Mouse (Mus musculus): ENCODE measurements around the gene Tent5b. TPM values are rescaled to one million over a fixed set of nuclear protein-coding genes. Genes with fewer than 3 reads are reported as not detected.

Tent5b gene
- polyA plus RNA-seq, 1 experiment from 2014 or later, result 0.76 TPM

DNA sequence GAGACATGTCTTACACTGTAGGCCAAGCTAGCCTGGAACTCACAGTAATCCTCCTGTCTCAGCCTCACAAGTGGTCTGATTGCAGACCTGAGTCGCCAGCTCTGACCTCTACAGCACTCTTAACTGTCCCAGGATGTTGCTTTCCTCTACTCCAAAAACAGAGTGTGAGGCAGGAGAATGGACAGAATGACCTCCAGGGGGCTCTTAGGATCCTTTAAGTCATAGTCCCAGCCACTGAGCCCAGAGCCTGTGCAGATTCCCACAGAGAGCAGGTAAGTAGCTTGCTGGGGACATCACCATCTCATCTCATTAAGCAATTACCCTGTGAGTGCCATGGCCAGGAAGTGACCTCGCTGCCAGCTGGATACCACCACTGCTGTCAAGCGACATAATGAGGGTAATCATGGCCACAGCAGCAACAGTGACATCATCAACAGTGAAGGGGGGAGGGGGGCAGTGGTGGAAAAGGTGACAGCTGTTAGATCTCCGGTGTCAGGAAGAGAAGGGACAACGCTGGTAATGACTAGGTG, 19.1 kb upstream of the Tent5b start:
- 62% methylated on average over 5 of the region's 5 CpGs for WGBS
- no peak for ATAC-seq (replicated peaks; ENCODE audit: low FRiP score)
- Histone ChIP-seq H3K36me3 (ENCODE audit: control insufficient read depth, insufficient read depth, low read length) (no peaks in the 10 kb centered on the region), H3K27me3 (ENCODE audit: control insufficient read depth, insufficient read depth, low read length) (no peaks in the 10 kb centered on the region), H3K27ac (ENCODE audit: low read depth, low read length) (no peak overlapping the region), H3K4me2 (ENCODE audit: low read depth, low read length, severe bottlenecking) (no peak overlapping the region), H3K4me3 (ENCODE audit: low read depth, low read length) (no peak overlapping the region), H3K9ac (ENCODE audit: low read length) (no peak overlapping the region), H3K9me3 (ENCODE audit: control insufficient read depth, low read length) (no peaks in the 10 kb centered on the region), H3K4me1 (replicated peaks; ENCODE audit: control insufficient read depth, insufficient read depth, low read length) (no peaks in the 10 kb centered on the region)
- no peak for DNase-seq (ENCODE audit: low spot score)

DNA sequence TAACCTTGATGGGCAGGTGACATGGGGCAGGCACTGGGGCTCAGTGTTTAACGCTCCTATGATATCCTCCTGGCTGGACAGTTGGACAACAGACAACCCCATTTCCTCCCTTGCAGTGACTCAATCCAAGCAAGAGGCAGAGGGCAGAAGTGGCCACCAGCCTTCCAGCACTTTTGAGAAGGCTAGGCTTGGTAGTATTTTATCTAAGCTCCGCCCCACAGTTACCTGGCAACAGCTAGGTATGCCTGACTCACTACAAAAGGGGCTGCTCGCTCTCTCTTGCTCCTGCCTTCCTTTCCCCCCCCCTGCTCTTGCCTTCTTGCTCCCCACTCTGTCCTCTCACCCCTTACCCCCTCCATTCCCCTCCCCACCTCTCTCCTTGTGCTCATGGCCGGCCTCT, 18.6 kb upstream of the Tent5b start:
- Histone ChIP-seq H3K36me3 (ENCODE audit: control insufficient read depth, insufficient read depth, low read length) (no peaks in the 10 kb centered on the region), H3K4me2 (ENCODE audit: low read depth, low read length, severe bottlenecking) (no peak overlapping the region), H3K4me1 (replicated peaks; ENCODE audit: control insufficient read depth, insufficient read depth, low read length) (no peaks in the 10 kb centered on the region), H3K9me3 (ENCODE audit: control insufficient read depth, low read length) (no peaks in the 10 kb centered on the region), H3K9ac (ENCODE audit: low read length) (no peak overlapping the region), H3K4me3 (ENCODE audit: low read depth, low read length) (no peak overlapping the region), H3K27ac (ENCODE audit: low read depth, low read length) (no peak overlapping the region), H3K27me3 (ENCODE audit: control insufficient read depth, insufficient read depth, low read length) (no peaks in the 10 kb centered on the region)
- DNase-seq (ENCODE audit: low spot score) (no peak), ATAC-seq (replicated peaks; ENCODE audit: low FRiP score) (no peak)
- WGBS, result 74% methylated on average over 4 of the region's 4 CpGs

DNA sequence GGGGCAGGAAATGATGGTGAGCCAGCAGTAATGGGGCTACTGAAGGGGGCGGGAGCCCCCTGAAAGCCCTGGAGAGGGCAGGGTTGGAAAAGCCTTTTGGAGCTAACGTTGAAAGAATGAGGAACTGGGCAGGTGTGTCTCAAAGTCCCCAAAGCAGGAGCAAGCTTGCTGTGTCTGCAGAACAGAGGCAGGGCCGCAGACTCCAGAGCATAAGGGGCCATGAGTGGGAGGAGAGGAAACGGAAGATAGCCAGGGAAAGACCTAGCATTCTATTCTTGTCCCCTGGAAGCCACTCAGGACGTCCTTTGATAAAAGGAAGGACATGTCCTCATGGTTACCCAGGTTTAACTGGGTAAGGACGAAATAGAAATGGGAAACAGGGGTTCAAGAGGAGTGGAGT, 16.7 kb upstream of the Tent5b start:
- Histone ChIP-seq H3K4me2 (ENCODE audit: low read depth, low read length, severe bottlenecking) (no peak overlapping the region), H3K9ac (ENCODE audit: low read length) (no peak overlapping the region), H3K36me3 (ENCODE audit: control insufficient read depth, insufficient read depth, low read length) (no peaks in the 10 kb centered on the region), H3K4me3 (ENCODE audit: low read depth, low read length) (no peak overlapping the region), H3K27ac (ENCODE audit: low read depth, low read length) (no peak overlapping the region), H3K27me3 (ENCODE audit: control insufficient read depth, insufficient read depth, low read length) (no peaks in the 10 kb centered on the region), H3K4me1 (replicated peaks; ENCODE audit: control insufficient read depth, insufficient read depth, low read length) (peaks cover 2% of the 10 kb centered on the region; the same call in 1 of the 2 replicates), H3K9me3 (ENCODE audit: control insufficient read depth, low read length) (no peaks in the 10 kb centered on the region)
- DNase-seq (ENCODE audit: low spot score), result no peak
- 65% methylated on average over 6 of the region's 6 CpGs for WGBS
- ATAC-seq (replicated peaks; ENCODE audit: low FRiP score), result no peak

DNA sequence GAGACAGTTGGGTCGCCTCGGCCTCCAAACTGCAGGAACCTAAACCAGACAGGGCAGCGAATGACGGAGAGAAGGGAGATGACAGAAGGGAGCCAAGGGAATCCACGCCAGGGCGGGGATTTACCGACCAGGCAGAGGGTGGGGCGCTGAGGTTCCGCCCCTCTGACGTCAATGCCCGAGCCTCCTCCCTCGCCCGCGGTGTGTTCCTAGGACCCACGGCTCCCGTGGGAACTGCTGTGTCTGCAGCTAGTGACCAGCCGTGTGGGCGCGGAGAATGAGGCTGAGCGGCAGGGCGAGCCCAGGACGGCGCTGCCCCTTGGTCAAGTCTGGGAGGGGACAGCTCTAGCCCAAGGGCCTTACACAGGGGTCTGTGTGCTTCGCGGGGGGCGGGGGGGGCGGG, 11.9 kb upstream of the Tent5b start:
- DNase-seq (ENCODE audit: low spot score), result peak; percentile 82
- Histone ChIP-seq H3K36me3 (ENCODE audit: control insufficient read depth, insufficient read depth, low read length) (no peaks in the 10 kb centered on the region), H3K4me3 (ENCODE audit: low read depth, low read length) (peak overlapping the region; percentile 49), H3K27me3 (ENCODE audit: control insufficient read depth, insufficient read depth, low read length) (peaks cover 12% of the 10 kb centered on the region; the same call in 1 of the 2 replicates), H3K9ac (ENCODE audit: low read length) (peak overlapping the region; percentile 57), H3K9me3 (ENCODE audit: control insufficient read depth, low read length) (peaks cover 5% of the 10 kb centered on the region; the same call in 1 of the 2 replicates), H3K4me1 (replicated peaks; ENCODE audit: control insufficient read depth, insufficient read depth, low read length) (peaks cover 6% of the 10 kb centered on the region; the same call in 1 of the 2 replicates), H3K4me2 (ENCODE audit: low read depth, low read length, severe bottlenecking) (peak overlapping the region; percentile 87), H3K27ac (ENCODE audit: low read depth, low read length) (no peak overlapping the region)
- WGBS, result under 1% methylated on average over 25 of the region's 27 CpGs
- 0 out of 2 replicates have a peak, but pooled peaks have one; percentile 33 for ATAC-seq (replicated peaks; ENCODE audit: low FRiP score)

DNA sequence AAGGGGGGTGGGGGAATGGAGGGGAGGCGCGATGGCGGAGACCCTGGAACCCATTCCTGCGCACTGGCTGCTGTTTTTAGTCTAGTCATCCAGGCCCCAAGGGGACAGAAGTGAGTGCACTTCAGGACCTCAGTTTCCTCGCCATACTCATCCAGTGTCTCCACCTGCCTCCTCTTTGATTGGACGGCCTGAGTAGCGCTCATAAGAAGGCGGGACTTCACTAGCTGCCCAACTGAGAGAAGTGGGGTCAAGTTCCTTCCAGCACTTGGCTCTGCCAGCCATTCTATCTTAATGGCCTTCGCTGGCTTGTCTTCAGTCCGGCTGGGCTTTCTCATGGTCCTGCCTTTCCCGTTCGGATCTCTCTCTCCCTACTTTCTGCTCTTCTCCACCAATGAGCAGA, 10.8 kb upstream of the Tent5b start:
- Histone ChIP-seq H3K9me3 (ENCODE audit: control insufficient read depth, low read length) (peaks cover 5% of the 10 kb centered on the region; the same call in 1 of the 2 replicates), H3K4me3 (ENCODE audit: low read depth, low read length) (no peak overlapping the region), H3K4me1 (replicated peaks; ENCODE audit: control insufficient read depth, insufficient read depth, low read length) (peaks cover 6% of the 10 kb centered on the region; the same call in 1 of the 2 replicates), H3K4me2 (ENCODE audit: low read depth, low read length, severe bottlenecking) (peak overlapping the region; percentile 87; the same call in 1 of the 2 replicates), H3K27me3 (ENCODE audit: control insufficient read depth, insufficient read depth, low read length) (peaks cover 12% of the 10 kb centered on the region; the same call in 1 of the 2 replicates), H3K27ac (ENCODE audit: low read depth, low read length) (no peak overlapping the region), H3K36me3 (ENCODE audit: control insufficient read depth, insufficient read depth, low read length) (no peaks in the 10 kb centered on the region), H3K9ac (ENCODE audit: low read length) (no peak overlapping the region)
- DNase-seq (ENCODE audit: low spot score) (no peak), ATAC-seq (replicated peaks; ENCODE audit: low FRiP score) (no peak)
- 15% methylated on average over 12 of the region's 12 CpGs for WGBS

DNA sequence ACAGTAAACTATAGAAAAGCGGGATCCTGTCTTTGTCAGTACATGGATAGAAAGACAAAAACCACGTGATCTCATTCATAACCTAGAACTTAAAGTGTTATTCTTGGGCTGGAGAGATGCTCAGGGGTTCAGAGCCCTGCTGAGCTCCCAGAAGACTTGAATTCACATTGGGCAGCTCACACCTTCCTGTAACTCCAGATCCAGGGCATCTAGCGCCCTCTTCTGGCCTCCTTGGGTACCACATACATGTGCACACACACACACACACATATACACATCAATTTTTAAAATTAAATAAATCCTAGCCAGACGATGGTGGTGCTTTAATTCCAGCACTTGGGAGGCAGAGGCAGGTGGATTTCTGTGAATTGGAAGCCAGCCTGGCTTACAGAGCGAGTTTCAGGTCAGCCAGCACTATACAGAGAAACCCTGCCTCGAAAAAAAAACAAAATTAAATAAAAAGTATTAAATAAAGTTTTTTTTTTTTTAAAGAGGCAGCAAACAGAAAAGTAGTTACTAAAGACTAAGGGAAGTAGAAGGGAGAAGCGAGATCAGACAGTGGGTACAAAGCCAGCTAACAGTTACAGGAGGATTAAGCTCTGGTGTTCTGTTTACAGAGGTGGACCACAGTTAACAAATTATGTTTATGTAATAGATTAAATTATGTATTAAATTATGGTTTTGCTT, 8.7 kb upstream of the Tent5b start:
- Histone ChIP-seq H3K9ac (ENCODE audit: low read length) (no peak overlapping the region), H3K4me3 (ENCODE audit: low read depth, low read length) (no peak overlapping the region), H3K9me3 (ENCODE audit: control insufficient read depth, low read length) (peaks cover 5% of the 10 kb centered on the region; the same call in 1 of the 2 replicates), H3K27me3 (ENCODE audit: control insufficient read depth, insufficient read depth, low read length) (peaks cover 12% of the 10 kb centered on the region; the same call in 1 of the 2 replicates), H3K4me1 (replicated peaks; ENCODE audit: control insufficient read depth, insufficient read depth, low read length) (peaks cover 6% of the 10 kb centered on the region; the same call in 1 of the 2 replicates), H3K36me3 (ENCODE audit: control insufficient read depth, insufficient read depth, low read length) (no peaks in the 10 kb centered on the region), H3K4me2 (ENCODE audit: low read depth, low read length, severe bottlenecking) (no peak overlapping the region), H3K27ac (ENCODE audit: low read depth, low read length) (no peak overlapping the region)
- no peak for DNase-seq (ENCODE audit: low spot score)
- no peak for ATAC-seq (replicated peaks; ENCODE audit: low FRiP score)
- 75% methylated on average over 7 of the region's 7 CpGs for WGBS

DNA sequence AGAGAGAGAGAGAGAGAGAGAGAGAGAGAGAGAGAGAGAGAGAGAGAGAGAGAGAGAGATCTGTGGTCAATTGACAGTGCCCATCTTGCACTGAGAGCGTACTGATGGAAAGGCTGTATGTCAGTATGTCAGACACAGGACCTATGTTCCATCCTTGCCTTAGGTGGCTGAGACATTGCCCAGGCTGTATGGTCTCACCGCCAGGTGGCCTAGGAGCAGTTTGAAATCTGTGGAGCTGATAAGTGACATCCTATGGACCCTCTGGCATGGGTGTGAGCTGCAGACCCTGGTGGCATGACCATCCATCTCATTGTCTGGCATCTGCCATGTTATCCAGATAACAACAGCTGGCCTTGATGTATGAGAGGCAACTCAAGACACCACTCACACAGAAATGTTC, 6.1 kb upstream of the Tent5b start:
- H3K27me3 ChIP-seq (ENCODE audit: control insufficient read depth, insufficient read depth, low read length), result peaks cover 8% of the 10 kb centered on the region; the same call in 1 of the 2 replicates
- 0 out of 2 replicates have a peak, but pooled peaks cover 2% of the 10 kb centered on the region for H3K4me1 ChIP-seq (replicated peaks; ENCODE audit: control insufficient read depth, insufficient read depth, low read length)
- no peaks in the 10 kb centered on the region for H3K36me3 ChIP-seq (ENCODE audit: control insufficient read depth, insufficient read depth, low read length)
- H3K9ac ChIP-seq (ENCODE audit: low read length), result no peak overlapping the region
- ATAC-seq (replicated peaks; ENCODE audit: low FRiP score), result no peak
- H3K4me2 ChIP-seq (ENCODE audit: low read depth, low read length, severe bottlenecking), result no peak overlapping the region
- H3K4me3 ChIP-seq (ENCODE audit: low read depth, low read length), result no peak overlapping the region
- 70% methylated on average over 2 of the region's 2 CpGs for WGBS
- no peak for DNase-seq (ENCODE audit: low spot score)
- peaks cover 5% of the 10 kb centered on the region; the same call in 1 of the 2 replicates for H3K9me3 ChIP-seq (ENCODE audit: control insufficient read depth, low read length)
- no peak overlapping the region for H3K27ac ChIP-seq (ENCODE audit: low read depth, low read length)

DNA sequence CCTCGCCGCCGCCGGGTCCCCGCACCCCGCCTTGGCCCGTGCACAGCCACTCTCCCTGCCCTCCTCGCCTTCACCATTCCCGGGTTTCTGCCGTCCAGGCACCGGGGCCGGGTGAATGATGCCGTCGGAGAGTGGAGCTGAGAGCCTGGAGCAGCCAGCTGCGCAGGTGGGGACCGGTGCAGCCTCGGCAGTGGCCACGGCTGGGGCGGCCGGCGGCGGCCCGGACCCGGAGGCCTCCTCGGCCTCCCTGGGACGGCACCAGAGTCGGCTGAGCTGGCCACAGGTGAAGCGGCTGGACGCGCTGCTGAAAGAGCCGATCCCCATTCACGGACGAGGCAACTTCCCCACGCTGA, 229 bp downstream of the Tent5b start:
- 2% methylated on average over 34 of the region's 34 CpGs for WGBS
- H3K9ac ChIP-seq (ENCODE audit: low read length), result peak overlapping the region; percentile 24; the same call in 1 of the 2 replicates
- no peak overlapping the region for H3K27ac ChIP-seq (ENCODE audit: low read depth, low read length)
- no peaks in the 10 kb centered on the region for H3K36me3 ChIP-seq (ENCODE audit: control insufficient read depth, insufficient read depth, low read length)
- H3K27me3 ChIP-seq (ENCODE audit: control insufficient read depth, insufficient read depth, low read length), result peaks cover 13% of the 10 kb centered on the region
- H3K4me2 ChIP-seq (ENCODE audit: low read depth, low read length, severe bottlenecking), result peak overlapping the region; percentile 47
- no peak for DNase-seq (ENCODE audit: low spot score)
- H3K9me3 ChIP-seq (ENCODE audit: control insufficient read depth, low read length), result no peaks in the 10 kb centered on the region
- H3K4me3 ChIP-seq (ENCODE audit: low read depth, low read length), result peak overlapping the region; percentile 35
- peaks cover 9% of the 10 kb centered on the region; the same call in 1 of the 2 replicates for H3K4me1 ChIP-seq (replicated peaks; ENCODE audit: control insufficient read depth, insufficient read depth, low read length)
- ATAC-seq (replicated peaks; ENCODE audit: low FRiP score), result no peak; the same call in 1 of the 2 replicates

All from forebrain, embryonic 11.5 days (tissue).